Mouse (Mus musculus) intestine, embryonic 14.5 days (tissue): ENCODE data around the gene Trim9. TPM values are rescaled to one million over a fixed set of nuclear protein-coding genes. Genes with fewer than 3 reads are reported as not detected.
A peak's percentile ranks its signal among the peaks of the same experiment; 100 is the strongest.

Source experiments
- ATAC-seq: fragments of 200-750 bp; cut with Nextera tagmentation; replicated peaks from 2 replicates; pipeline ENCODE4 v1.8.0; 2017; ENCODE audit warnings: low read depth, moderate number of reproducible peaks, moderate TSS enrichment, moderate library complexity; ENCODE audit not compliant: low FRiP score, low TSS enrichment
- DNase-seq: peaks from one replicate; pipeline ENCODE4 v3.0.0-alpha.2; 2018; ENCODE audit warnings: low spot score
- H3K27ac ChIP-seq: fragments of 300-500 bp; sonication (generic); 2 replicates; pipeline ENCODE4 v1.5.1; 2014; ENCODE audit warnings: low read depth, mild to moderate bottlenecking, control low read depth
- H3K27me3 ChIP-seq: fragments of 300-500 bp; sonication (generic); replicated peaks from 2 replicates; pipeline ENCODE4 v1.6.1; 2014; ENCODE audit warnings: low read length, control low read depth; ENCODE audit not compliant: control insufficient read depth, insufficient read depth
- H3K36me3 ChIP-seq: fragments of 300-500 bp; sonication (generic); 2 replicates; pipeline ENCODE4 v1.6.1; 2014; ENCODE audit warnings: low read length, control low read depth; ENCODE audit not compliant: control insufficient read depth, insufficient read depth
- H3K4me1 ChIP-seq: fragments of 300-500 bp; sonication (generic); replicated peaks from 2 replicates; pipeline ENCODE4 v1.6.1; 2014; ENCODE audit warnings: low read length, control low read depth, mixed read lengths; ENCODE audit not compliant: control insufficient read depth, insufficient read depth
- H3K4me2 ChIP-seq: fragments of 300-500 bp; sonication (generic); 2 replicates; pipeline ENCODE4 v1.6.1; 2014; ENCODE audit warnings: low read length
- H3K4me3 ChIP-seq: fragments of 300-500 bp; sonication (generic); 2 replicates; pipeline ENCODE4 v1.5.1; 2014; ENCODE audit warnings: low read depth, low read length, control low read depth, mixed read lengths
- H3K9ac ChIP-seq: fragments of 300-500 bp; sonication (generic); 2 replicates; pipeline ENCODE4 v1.6.1; 2014; ENCODE audit warnings: mild to moderate bottlenecking, low read length
- H3K9me3 ChIP-seq: fragments of 300-500 bp; sonication (generic); 2 replicates; pipeline ENCODE4 v1.6.1; 2016; ENCODE audit warnings: low read length, control low read depth; ENCODE audit not compliant: control insufficient read depth
- WGBS: fragments of 180-500 bp; shearing (Covaris S2); extraction: QIAGEN DNeasy Blood & Tissue Kit; methylation state at CpG from one replicate; pipeline ENCODE4 v1.1.7; 2014; 5-methylcytosine and 5-hydroxymethylcytosine counted together
- polyA plus RNA-seq: library from polyadenylated mRNA; unstranded; fragments of >200 nt; fragmentation: Nextera tagmentation; extraction: Ambion mirVana; gene quantifications from 2 replicates; pipeline ENCODE4 v1.2.1, GENCODE M21; 2014

Gene Trim9
- 1.5 and 1.6 TPM in 2 replicates for polyA plus RNA-seq

DNA sequence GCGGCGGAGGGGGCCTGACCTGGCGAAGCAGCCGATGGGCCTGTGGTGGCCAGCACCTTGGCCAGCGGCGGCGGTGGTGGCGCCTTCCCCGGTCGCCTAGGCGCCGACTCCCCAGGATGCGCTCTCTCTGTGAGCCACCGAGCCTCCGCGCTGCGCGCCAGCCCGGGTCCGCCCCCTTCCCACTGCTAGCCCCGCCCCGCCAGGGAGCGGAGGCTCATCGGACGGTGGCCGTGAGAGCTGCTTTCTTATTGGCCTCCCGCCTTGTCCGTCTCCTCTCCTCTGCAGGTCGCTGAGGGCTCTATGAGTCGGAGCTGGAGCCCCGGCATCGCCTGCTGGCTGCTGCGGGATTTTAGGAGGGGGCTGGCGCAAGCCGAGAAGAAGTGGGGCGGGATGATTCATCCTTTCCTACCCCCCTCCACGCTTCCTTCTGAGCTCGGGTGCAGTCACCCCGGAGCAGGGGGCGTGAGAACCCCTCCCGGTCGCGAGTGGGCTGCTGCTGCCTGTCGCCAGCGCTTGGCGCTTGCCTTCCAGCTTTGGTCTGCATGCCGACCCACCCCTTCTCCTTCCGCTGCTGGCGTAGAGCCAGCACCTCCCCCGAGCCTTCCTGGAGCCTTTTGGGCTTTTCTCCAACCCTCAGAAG is at the start of gene Trim9:
Gene Trim9, minus strand, starts transcription at position 413 of the 640 bp plus-strand sequence.
- peak; percentile 96 for DNase-seq
- Histone ChIP-seq H3K9me3 (no peaks in the 10 kb centered on the region), H3K27me3 (peaks cover 23% of the 10 kb centered on the region), H3K4me2 (peak within 1 kb of the TSS; percentile 96), H3K9ac (peak within 1 kb of the TSS; percentile 42), H3K36me3 (no peaks in the 10 kb centered on the region), H3K4me3 (peak within 1 kb of the TSS; percentile 65), H3K27ac (peak within 1 kb of the TSS; percentile 62; the same call in 1 of the 2 replicates), H3K4me1 (0 out of 2 replicates have a peak, but pooled peaks cover 10% of the 10 kb centered on the region)
- ATAC-seq = peak; percentile 98
- WGBS = 0% methylated on average over 50 of the region's 50 CpGs

DNA sequence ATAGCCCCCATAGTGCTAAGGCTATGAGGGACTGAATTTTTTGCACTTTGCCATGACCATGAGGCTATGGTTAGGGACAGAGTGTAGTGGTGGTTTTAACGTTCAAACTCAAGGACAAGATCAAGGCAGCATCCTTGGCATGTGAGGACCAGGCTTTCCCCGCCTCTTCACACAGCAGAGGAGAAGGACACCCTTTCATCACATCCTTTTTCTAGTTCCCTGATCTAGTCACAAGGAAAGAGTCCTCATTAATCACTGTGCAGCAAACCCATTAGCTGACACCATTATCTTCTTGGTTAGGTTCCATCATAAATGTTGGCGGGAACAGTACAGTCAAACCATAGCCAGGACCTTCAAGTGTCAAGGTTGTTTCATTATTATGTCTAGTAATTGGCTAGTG is 47.6 kb upstream of the Trim9 start:
- DNase-seq = no peak
- H3K27ac ChIP-seq = no peak overlapping the region

DNA sequence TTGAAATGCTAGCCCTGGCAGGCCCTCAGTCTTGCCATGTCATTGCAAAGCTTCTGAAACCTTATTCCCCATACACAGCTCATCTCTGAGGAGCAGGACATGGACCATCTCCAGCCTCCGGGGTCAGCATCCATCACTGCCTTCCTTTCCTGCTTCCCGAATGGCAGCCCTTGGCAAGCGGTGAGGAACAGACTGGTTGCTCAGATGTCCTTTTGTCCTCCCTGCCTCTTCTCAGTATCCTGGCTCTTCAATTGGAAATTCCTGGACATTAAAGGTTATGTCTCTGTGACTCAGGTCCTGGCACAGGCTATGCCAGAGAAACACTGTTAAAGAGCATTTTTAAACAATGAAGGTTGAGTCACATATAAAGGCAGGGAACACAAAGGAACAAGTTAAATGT is 43.8 kb upstream of the Trim9 start:
- Histone ChIP-seq H3K4me1 (no peaks in the 10 kb centered on the region), H3K9ac (no peak overlapping the region), H3K27ac (no peak overlapping the region), H3K36me3 (no peaks in the 10 kb centered on the region), H3K4me3 (no peak overlapping the region), H3K9me3 (no peaks in the 10 kb centered on the region), H3K4me2 (no peak overlapping the region), H3K27me3 (no peaks in the 10 kb centered on the region)
- DNase-seq (no peak), ATAC-seq (no peak)
- 86% methylated on average over 3 of the region's 3 CpGs for WGBS

More for the DNA sequence above, 47.6 kb upstream of the Trim9 start:
- H3K4me1 ChIP-seq = no peaks in the 10 kb centered on the region
- no peaks in the 10 kb centered on the region for H3K36me3 ChIP-seq
- no peaks in the 10 kb centered on the region for H3K9me3 ChIP-seq
- no peaks in the 10 kb centered on the region for H3K27me3 ChIP-seq
- no peak for ATAC-seq
- 91% methylated on average over 3 of the region's 3 CpGs for WGBS
- no peak overlapping the region for H3K4me2 ChIP-seq
- H3K4me3 ChIP-seq = no peak overlapping the region
- H3K9ac ChIP-seq = no peak overlapping the region

DNA sequence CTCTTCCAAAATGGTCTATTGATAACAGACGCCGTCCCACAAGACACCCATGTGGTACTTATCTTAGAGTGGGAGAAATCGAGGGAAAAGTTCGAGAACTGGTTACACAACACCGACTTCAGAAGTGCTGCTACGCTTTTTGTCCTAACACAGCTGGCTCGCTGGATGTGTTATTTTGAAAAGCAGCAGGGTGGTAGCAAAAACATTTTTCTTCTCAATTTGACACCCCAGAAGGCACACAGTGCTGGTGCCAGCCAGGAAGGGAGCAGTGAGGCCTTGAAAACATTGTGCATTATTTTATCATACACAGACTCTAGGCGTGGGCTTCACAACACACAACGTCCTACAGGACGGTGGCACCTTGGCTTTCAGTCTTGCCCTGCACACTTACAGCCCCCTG is 27.6 kb upstream of the Trim9 start:
- no peak overlapping the region for H3K4me3 ChIP-seq
- no peaks in the 10 kb centered on the region for H3K27me3 ChIP-seq
- no peak overlapping the region for H3K4me2 ChIP-seq
- H3K9me3 ChIP-seq = no peaks in the 10 kb centered on the region
- no peak for ATAC-seq
- no peaks in the 10 kb centered on the region for H3K36me3 ChIP-seq
- no peak overlapping the region for H3K9ac ChIP-seq
- WGBS = 84% methylated on average over 10 of the region's 10 CpGs
- no peaks in the 10 kb centered on the region for H3K4me1 ChIP-seq
- DNase-seq = no peak
- H3K27ac ChIP-seq = no peak overlapping the region

DNA sequence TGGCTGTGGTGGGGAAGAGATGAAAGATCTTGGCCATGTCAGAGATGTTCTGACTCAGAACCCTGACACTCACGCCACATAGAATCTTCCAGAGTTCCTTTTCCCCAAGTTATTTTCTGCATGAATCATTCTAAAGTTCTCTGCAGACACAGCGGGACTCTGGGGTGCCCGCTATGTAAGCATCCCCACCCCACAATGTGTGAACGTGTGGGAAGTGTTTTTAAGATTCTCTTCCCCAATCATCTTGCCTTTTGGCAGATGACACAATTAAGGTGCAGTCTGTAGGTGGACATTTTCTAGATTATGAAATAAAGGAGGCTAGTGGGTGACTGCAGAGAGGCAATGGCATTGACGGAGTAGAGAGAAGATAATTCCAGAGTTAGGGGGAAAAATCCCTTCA is 25.5 kb upstream of the Trim9 start:
- no peaks in the 10 kb centered on the region for H3K27me3 ChIP-seq
- WGBS = 84% methylated on average over 5 of the region's 5 CpGs

DNA sequence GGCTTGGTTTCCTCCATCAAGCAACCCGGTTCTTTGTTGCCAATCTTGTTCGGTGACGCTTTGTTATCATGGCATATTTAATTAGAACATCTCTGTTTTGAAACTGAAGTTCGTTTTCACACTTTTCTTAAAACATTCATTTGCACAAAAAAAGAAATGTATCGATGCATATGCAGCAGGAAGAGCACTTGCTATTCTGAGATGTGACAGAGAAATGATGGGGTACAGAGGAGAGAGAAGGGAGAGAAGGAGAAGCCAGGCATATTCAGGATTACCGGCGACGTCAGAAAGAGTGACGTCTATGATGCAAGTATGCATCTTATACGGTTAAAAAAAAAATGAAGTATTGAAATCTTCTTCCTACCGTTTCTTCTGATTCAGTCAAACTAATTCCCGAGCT is 21.9 kb upstream of the Trim9 start:
- Histone ChIP-seq H3K4me2 (no peak overlapping the region), H3K27me3 (no peaks in the 10 kb centered on the region), H3K9me3 (no peaks in the 10 kb centered on the region), H3K4me1 (0 out of 2 replicates have a peak, but pooled peaks cover 5% of the 10 kb centered on the region), H3K36me3 (no peaks in the 10 kb centered on the region), H3K27ac (no peak overlapping the region), H3K9ac (no peak overlapping the region), H3K4me3 (no peak overlapping the region)
- WGBS = 82% methylated on average over 12 of the region's 12 CpGs
- ATAC-seq = no peak
- no peak for DNase-seq

More for the DNA sequence above, 25.5 kb upstream of the Trim9 start:
- H3K27ac ChIP-seq = no peak overlapping the region
- no peak overlapping the region for H3K4me2 ChIP-seq
- DNase-seq (no peak), ATAC-seq (no peak)
- no peak overlapping the region for H3K9ac ChIP-seq
- no peaks in the 10 kb centered on the region for H3K36me3 ChIP-seq
- H3K4me3 ChIP-seq = no peak overlapping the region
- H3K9me3 ChIP-seq = no peaks in the 10 kb centered on the region
- no peaks in the 10 kb centered on the region for H3K4me1 ChIP-seq

DNA sequence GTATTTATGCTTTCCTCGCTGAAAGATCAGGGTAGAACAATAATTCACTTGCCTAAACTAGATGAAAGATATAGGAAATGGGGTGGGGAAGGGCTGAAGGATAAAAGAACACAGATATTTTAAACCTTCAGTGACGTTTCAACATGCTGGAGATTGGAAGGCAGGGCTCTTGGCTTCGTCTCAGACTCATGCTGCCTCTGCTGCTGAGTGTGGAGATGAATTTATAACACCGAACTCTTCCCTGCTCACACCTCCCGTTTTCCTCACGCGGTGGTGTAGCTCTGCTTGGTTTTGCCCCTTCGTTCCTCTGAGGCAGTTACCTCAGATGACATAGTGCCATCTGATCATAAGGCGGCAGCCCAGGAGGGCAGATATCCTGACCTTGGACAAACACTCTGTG is 21.4 kb upstream of the Trim9 start:
- H3K4me3 ChIP-seq = no peak overlapping the region
- no peaks in the 10 kb centered on the region for H3K36me3 ChIP-seq
- H3K4me2 ChIP-seq = no peak overlapping the region
- DNase-seq (no peak), ATAC-seq (no peak)
- no peak overlapping the region for H3K27ac ChIP-seq
- H3K27me3 ChIP-seq = no peaks in the 10 kb centered on the region
- no peak overlapping the region for H3K9ac ChIP-seq
- 71% methylated on average over 9 of the region's 9 CpGs for WGBS
- H3K9me3 ChIP-seq = no peaks in the 10 kb centered on the region
- 0 out of 2 replicates have a peak, but pooled peaks cover 5% of the 10 kb centered on the region for H3K4me1 ChIP-seq

DNA sequence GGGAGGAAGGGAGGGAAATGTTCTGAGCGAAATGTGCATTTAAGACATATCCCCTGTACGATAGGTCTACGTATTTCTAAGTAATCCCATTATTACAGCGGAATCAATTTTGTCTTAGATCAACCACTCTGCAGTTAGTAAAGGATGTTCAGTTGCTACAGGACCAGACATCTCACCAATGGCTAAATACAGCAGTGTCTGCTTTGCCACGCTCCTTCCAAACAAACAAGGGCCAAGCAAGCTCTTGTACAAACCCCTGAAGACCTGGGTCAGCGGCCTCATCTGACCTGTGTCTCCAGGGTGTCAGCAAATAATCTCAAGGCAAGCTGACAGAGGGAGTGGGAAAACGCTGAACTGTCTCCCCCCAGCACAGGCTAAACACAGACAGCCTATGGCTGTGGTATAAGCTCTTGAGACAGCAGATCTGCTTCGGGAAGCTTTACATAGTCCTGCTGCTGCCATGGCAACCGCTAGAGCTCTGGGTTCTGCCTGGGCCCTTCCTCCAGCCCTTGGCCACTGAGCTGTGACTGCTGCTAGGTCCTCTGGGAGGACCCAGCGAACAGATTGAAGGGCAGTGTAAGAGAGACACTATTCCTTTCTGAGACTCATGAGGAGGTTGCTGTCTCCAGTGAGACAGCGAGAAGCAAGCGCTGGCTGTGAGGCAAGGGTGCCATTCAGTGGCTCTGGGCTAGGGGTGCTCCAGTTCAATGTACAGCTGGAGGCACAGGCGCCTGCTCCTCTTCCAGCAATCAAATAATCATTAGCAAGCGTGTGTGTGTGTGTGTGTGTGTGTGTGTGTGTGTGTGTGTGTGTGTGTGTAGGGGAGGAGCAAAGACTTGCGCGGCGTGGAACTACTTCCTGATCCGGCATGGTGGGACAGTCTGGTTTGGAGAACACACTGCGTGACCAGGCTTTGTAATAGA is 20.2 kb upstream of the Trim9 start:
- no peaks in the 10 kb centered on the region for H3K27me3 ChIP-seq
- H3K4me3 ChIP-seq = 0 out of 2 replicates have a peak overlapping the region, but pooled peaks have one; percentile 4
- peak overlapping the region; percentile 35 for H3K9ac ChIP-seq
- peak; percentile 73 for DNase-seq
- H3K36me3 ChIP-seq = no peaks in the 10 kb centered on the region
- no peaks in the 10 kb centered on the region for H3K9me3 ChIP-seq
- WGBS = 32% methylated on average over 19 of the region's 19 CpGs
- H3K4me1 ChIP-seq = 0 out of 2 replicates have a peak, but pooled peaks cover 5% of the 10 kb centered on the region
- peak overlapping the region; percentile 42 for H3K4me2 ChIP-seq
- H3K27ac ChIP-seq = peak overlapping the region; percentile 70; the same call in 1 of the 2 replicates
- ATAC-seq = peak; percentile 96
